Mouse (Mus musculus) Muller cell, postnatal 12 days (primary cell): ENCODE results near the gene Ubqln3.
A peak's percentile ranks its signal among the peaks of the same experiment; 100 is the strongest.

Source experiments
- DNase-seq: peaks from one replicate; pipeline ENCODE4 v3.0.0-alpha.2; 2015; ENCODE audit errors: inconsistent ontology term

The Ubqln3 gene

DNA sequence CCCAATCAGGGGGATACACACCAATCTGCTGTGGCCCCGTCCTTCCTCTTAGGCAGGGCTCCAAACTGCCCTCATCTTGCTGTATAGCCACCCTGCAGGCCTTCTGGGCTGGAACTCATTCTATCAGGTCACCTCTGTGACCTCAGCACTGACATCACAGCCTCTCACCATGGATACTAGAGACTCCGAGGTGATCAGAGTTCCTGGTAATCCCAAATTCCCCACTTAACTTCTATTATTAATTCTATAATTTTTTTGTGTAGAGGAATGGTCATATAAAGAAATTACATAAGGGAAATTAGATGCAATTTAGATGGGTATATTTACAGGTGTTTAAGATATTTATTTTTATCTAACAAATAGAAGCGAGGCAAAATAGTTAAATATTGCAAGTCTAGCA is at the start of gene Ubqln3:
Ubqln3 (minus strand) TSS at position 101 of the 400 bp plus-strand sequence.
- DNase-seq: no peak

DNA sequence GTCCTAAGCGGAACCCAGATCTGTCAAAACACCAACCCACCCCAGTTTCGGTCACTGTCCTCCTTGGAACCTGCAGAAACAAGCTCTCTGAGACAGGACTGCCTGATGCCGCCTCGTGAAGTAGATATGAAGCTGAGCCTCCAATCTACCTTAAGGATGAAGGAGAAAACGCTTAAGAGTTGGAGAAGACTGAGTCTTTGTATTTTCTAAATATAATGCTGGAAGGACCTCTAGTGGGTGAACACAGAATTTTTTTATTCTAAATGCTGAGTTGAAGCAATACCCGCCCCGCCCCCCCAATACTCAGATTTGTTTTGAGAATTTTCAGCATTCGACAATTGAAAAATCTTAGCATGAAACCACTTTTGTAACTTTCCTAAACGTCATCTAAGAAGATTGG is 48.2 kb upstream of the Ubqln3 start:
- DNase-seq: no peak

- DNase-seq: no peak
These were observed 40.2 kb upstream of the Ubqln3 start, which contains the start of gene Olfr648 for GRCm38 (mm10) chr7:104183292-104183691. Gene Olfr648, minus strand, starts transcription at chr7:104183392.

DNA sequence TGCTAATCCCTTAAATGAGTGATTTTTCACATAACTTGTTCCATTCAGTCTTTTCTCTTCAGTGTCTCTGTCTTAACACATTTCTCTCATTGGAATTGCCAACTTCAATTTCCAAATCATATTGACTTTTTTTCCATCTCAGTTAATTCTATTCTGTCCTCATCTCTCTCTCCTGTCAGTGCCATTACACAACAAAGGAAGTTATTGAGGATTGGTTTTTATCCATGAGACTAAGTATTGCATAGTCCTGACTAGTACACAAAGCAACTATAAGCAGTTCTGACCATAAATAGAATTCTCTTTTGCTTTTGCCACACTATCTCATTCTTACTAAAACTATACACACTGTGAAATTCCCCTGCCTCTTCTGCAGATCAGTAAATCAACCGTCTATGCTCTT is 36.0 kb upstream of the Ubqln3 start:
- no peak for DNase-seq

GRCm38 (mm10) chr7:104178422-104179054 is 35.5 kb upstream of the Ubqln3 start:
- DNase-seq: no peak

DNA sequence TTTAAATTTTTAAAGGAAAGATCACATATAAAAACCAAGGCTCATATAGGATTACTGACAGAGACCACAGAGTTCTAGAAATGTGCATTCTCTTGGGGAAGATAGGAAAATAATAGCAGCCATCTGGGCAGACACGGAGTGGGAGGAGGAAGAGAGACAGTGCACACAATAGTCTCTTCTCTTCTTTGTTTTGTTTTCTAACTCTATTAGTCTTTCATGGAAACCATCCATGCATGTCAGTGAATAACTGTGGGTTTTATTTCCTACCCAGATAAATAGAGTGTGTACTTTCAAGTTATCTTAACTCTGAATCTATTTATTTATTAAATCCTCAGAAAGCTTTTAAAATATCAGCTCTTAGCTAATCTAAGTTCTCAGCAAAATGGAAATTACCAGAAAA is 32.0 kb upstream of the Ubqln3 start:
- peak; percentile 71 for DNase-seq

DNA sequence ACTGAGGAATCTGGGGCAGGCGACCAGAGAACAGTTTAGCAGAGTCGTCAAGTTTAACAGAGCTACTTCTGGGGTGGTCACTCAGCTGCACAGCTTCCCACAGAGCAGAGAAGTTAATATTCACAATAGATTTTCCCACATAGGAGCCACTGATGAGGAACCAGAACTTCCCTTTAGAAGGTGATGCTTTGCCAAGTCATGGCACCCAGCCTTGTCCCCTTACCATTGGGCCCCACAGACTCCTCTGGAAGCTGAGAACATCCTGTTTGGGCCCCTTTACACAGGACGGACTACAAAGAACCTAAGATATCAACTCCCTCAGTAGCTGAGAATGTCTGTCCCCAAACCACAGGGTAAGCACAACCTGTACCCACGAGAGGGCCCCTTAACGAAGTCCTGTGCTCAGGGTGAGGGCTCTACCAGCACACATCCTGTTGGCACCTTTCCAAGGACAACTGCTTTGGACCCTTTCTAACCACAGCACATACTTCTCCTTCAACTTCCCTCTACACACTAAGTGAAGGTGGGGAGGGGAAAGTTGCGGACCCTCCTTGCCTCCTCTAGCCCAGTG is 26.6 kb upstream of the Ubqln3 start:
- peak; percentile 19 for DNase-seq

GRCm38 (mm10) chr7:104167105-104167504 is 24.0 kb upstream of the Ubqln3 start:
- DNase-seq: no peak

- no peak for DNase-seq
These were observed 7.4 kb upstream of the Ubqln3 start, which contains the start of gene Ubqlnl for GRCm38 (mm10) chr7:104150456-104150855. Gene Ubqlnl, minus strand, starts transcription at chr7:104150556.

- DNase-seq: no peak
These were observed 5.8 kb downstream of the Ubqln3 start, which contains the start of gene Olfr643 for GRCm38 (mm10) chr7:104137305-104137704. Gene Olfr643, minus strand, starts transcription at chr7:104137405.

DNA sequence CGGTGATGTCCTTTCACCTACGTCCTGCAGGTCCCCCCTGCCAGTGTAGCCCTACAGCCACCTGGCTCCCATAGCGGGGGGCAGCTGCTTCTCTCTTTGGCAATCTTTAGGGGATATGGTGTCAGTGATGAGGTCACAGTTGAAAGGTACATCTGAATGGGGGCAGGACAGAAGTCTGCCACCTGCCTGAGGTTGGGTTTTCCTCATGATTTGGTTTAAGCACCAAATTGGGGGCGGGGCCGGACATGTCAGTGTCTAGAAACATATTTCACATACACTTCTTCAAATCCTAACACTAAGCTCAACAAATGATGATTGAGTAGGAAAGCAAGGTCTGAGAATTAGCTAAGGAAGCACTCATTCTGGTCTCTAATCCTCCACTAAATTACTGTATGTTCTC is 13.4 kb downstream of the Ubqln3 start, which contains the start of gene Ubqln5:
Ubqln5 (minus strand) TSS at position 101 of the 400 bp plus-strand sequence.
- no peak for DNase-seq

DNA sequence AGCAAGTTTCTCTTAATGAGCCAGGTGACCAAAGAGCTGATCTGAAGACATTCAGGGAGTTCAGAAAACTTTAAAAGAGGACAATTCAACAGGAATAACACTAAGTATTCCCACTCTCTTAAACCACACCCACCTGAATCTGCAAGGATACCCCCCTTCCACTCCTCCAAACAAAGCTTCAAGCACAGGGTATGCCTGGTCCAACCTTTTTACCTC is 38.4 kb downstream of the Ubqln3 start, which contains the start of gene Olfr646:
Olfr646 (plus strand) TSS at position 117 of the 216 bp plus-strand sequence.
- no peak for DNase-seq

- no peak for DNase-seq
These were observed 38.9 kb downstream of the Ubqln3 start for GRCm38 (mm10) chr7:104103913-104104756.
